ENCODE assay signal across 9 mouse cellular contexts in the genomic region with DNA sequence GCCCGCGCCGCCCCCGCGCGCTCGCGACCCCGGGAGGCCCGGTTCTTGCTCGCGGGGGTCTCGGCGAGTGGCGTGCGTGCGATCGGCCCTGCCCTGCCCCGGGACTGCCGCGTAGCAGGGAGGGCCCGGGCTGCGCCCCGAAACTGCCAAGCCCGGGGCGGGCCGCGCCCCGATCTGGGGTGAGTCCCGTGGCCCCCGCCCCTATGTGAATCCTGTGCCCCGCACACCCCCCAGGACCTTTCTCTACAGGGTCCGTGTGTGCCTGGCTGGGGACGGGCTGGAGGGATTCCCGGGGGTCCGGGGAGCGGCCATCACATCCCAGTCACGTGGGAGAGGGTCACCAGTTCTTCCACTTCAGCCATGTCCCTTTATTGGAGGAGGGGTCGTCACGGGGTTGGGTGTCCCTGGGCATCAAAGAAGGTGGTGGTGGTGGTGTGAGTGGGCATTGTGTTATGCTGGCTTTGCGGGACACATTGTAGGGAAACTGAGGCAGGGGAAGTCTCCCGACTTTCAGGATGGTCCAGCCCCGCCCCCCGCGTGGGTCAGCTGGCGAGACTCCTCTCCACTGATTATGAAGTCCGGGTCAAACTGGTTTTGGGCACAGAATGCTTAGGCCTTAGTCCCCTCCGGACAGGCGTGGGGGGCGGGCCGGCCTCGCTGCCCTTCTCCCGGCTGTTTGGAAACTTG. TPM values are rescaled to one million over a fixed set of nuclear protein-coding genes. Genes with fewer than 3 reads are reported as not detected.
DNase-seq lines count a peak whose midpoint lies in the region; ATAC-seq and TF ChIP-seq lines count a peak whose summit lies in the region.
"Had no signal": no experiment of that assay in that cellular context is flagged by ENCODE, and none has a peak within 500 bp of the region (broad histone marks: within the 10 kb centered on the region; RNA-seq: fewer than 3 reads in every experiment).

No protein-coding gene starts in this region.

- TF ChIP-seq POLR2A in olfactory bulb, adult 2 months (IDR thresholded peaks at IDR 0.05; ENCODE audit: insufficient read depth, low read depth, low read length), result no peak

- H3K4me2 ChIP-seq in kidney, embryonic 16.5 days (replicated peaks; ENCODE audit: low read depth, low read length), result peak overlapping the region; percentile 57
- H3K4me2 ChIP-seq in lung, embryonic 15.5 days, result peak overlapping the region; percentile 87

- TF ChIP-seq CTCF in olfactory bulb, adult 2 months (IDR thresholded peaks at IDR 0.05; ENCODE audit: insufficient read depth, low read depth, low read length), result no peak

- peaks cover 15% of the 10 kb centered on the region for H3K36me3 ChIP-seq in kidney, embryonic 16.5 days (ENCODE audit: insufficient read depth, low read length)
- peaks cover 16% of the 10 kb centered on the region for H3K36me3 ChIP-seq in lung, embryonic 15.5 days

- no peaks in the 10 kb centered on the region for H3K27me3 ChIP-seq in kidney, embryonic 16.5 days (ENCODE audit: insufficient read depth, low read length)
- H3K27me3 ChIP-seq in lung, embryonic 15.5 days, result no peaks in the 10 kb centered on the region

- H3K9me3 ChIP-seq in kidney, embryonic 16.5 days (ENCODE audit: low read length), result no peaks in the 10 kb centered on the region
- H3K9me3 ChIP-seq in lung, embryonic 15.5 days, result no peaks in the 10 kb centered on the region

- under 1% methylated on average over 51 of the region's 53 CpGs for WGBS in kidney, embryonic 16.5 days
- WGBS in lung, embryonic 15.5 days, result 2% methylated on average over 51 of the region's 53 CpGs
- whole genome bisulfite sequencing in olfactory bulb, adult 2 months, result 2% methylated on average over 36 of the region's 53 CpGs

- H3K9ac ChIP-seq in kidney, embryonic 16.5 days (replicated peaks; ENCODE audit: low read length), result peak overlapping the region; percentile 100
- H3K9ac ChIP-seq in lung, embryonic 15.5 days, result peak overlapping the region; percentile 100

- H3K27ac ChIP-seq in kidney, embryonic 16.5 days (ENCODE audit: low read length), result peak overlapping the region; percentile 100
- H3K27ac ChIP-seq in lung, embryonic 15.5 days, result peak overlapping the region; percentile 100
- peak overlapping the region; percentile 95 for H3K27ac ChIP-seq in olfactory bulb, adult 2 months (ENCODE audit: insufficient read depth, low read depth, low read length)

- H3K4me3 ChIP-seq in kidney, embryonic 16.5 days (ENCODE audit: low read length), result peak overlapping the region; percentile 99
- peak overlapping the region; percentile 83 for H3K4me3 ChIP-seq in lung, embryonic 15.5 days
- peak overlapping the region; percentile 94 for H3K4me3 ChIP-seq in olfactory bulb, adult 2 months (ENCODE audit: insufficient read depth, low read depth, low read length)

- ATAC-seq in kidney, embryonic 16.5 days (ENCODE audit: low FRiP score, low TSS enrichment), result peak; percentile 11
- ATAC-seq in lung, embryonic 15.5 days (ENCODE audit: borderline replicate concordance, extremely low read depth, low FRiP score, low TSS enrichment), result peak; percentile 13

- H3K4me1 ChIP-seq in kidney, embryonic 16.5 days (ENCODE audit: insufficient read depth, low read length), result peaks cover 31% of the 10 kb centered on the region
- peaks cover 40% of the 10 kb centered on the region for H3K4me1 ChIP-seq in lung, embryonic 15.5 days
- peaks cover 29% of the 10 kb centered on the region for H3K4me1 ChIP-seq in olfactory bulb, adult 2 months (ENCODE audit: control insufficient read depth, insufficient read depth, low read length)

- peak; percentile 73 to 85 for DNase-seq in right cerebral cortex, postnatal 10 days (ENCODE audit: low spot score in 2 of 2)
- DNase-seq in right cerebral cortex, adult 18-20 months, result no peak
- peak; percentile 82 to 89 for DNase-seq in cerebellum, postnatal 10 days
- DNase-seq in gastrocnemius, postnatal 4 days (ENCODE audit: low spot score in 2 of 2), result peak; percentile 68 to 84
- DNase-seq in urinary bladder, postnatal 4 days (ENCODE audit: low spot score in 2 of 2), result peak; percentile 61 to 66

RNA-seq across cellular contexts. Expression of gene Actg1, which starts 0.5 kb away (rescaled TPM):
- total RNA-seq in gastrocnemius, postnatal 4 days (2021), result 100 to 1,000 TPM; 861 to 883 TPM
- polyA plus RNA-seq in kidney, embryonic 16.5 days (2015; fragmentation: Nextera tagmentation; extraction: Ambion mirVana), result 2,803 and 2,860 TPM in 2 replicates
- polyA plus RNA-seq in lung, embryonic 15.5 days (2015; fragmentation: Nextera tagmentation; extraction: Ambion mirVana), result 2,618 and 2,638 TPM in 2 replicates
- 702 and 785 TPM in 2 replicates for polyA plus RNA-seq in olfactory bulb, adult 2 months (2012; ENCODE audit: insufficient read depth, insufficient read length, low replicate concordance, missing spikeins)

RNA-seq across cellular contexts. Expression of gene Fscn2, which starts 12.5 kb away (rescaled TPM):
- under 1 TPM; 0.52 to 0.98 TPM for total RNA-seq in gastrocnemius, postnatal 4 days (2021)
- polyA plus RNA-seq in kidney, embryonic 16.5 days (2015; fragmentation: Nextera tagmentation; extraction: Ambion mirVana), result 0.72 and 0.82 TPM in 2 replicates
- 0.38 and 0.56 TPM in 2 replicates for polyA plus RNA-seq in lung, embryonic 15.5 days (2015; fragmentation: Nextera tagmentation; extraction: Ambion mirVana)
- polyA plus RNA-seq in olfactory bulb, adult 2 months (2012; ENCODE audit: insufficient read depth, insufficient read length, low replicate concordance, missing spikeins), result not detected in 2 replicates
- total RNA-seq: left cerebral cortex, postnatal 10 days had no signal

RNA-seq across cellular contexts. Expression of gene Faap100, which starts 29.7 kb away (rescaled TPM):
- total RNA-seq in gastrocnemius, postnatal 4 days (2021), result 10 to 100 TPM; 16.7 to 16.9 TPM
- polyA plus RNA-seq in kidney, embryonic 16.5 days (2015; fragmentation: Nextera tagmentation; extraction: Ambion mirVana), result 42.3 and 44.8 TPM in 2 replicates
- 36.9 and 37.4 TPM in 2 replicates for polyA plus RNA-seq in lung, embryonic 15.5 days (2015; fragmentation: Nextera tagmentation; extraction: Ambion mirVana)
- not detected in 2 replicates for polyA plus RNA-seq in olfactory bulb, adult 2 months (2012; ENCODE audit: insufficient read depth, insufficient read length, low replicate concordance, missing spikeins)

Comparison
In these comparisons a context has a peak if more than half of its experiments do, and no peak if none do; other contexts are left out.
1. RNA of gene Faap100, which starts 29.7 kb away (polyA plus RNA-seq): 42.3 to 44.8 TPM in kidney, embryonic 16.5 days and 36.9 to 37.4 TPM in lung, embryonic 15.5 days; not detected in olfactory bulb, adult 2 months; every median in the first group is over 10 times any median in the second.
2. Peak in every context shown above with its lines, with median percentiles within 50 percentile points of each other: H3K27ac ChIP-seq and H3K4me3 ChIP-seq.